Mouse (Mus musculus) left cerebral cortex, postnatal 14 days (tissue): ENCODE measurements around the gene Bscl2. TPM values are rescaled to one million over a fixed set of nuclear protein-coding genes. Genes with fewer than 3 reads are reported as not detected.
"Not testable (repeated sequence)": the region's sequence is repeated elsewhere in the genome, so short reads cannot be mapped to it uniquely, and the experiment has no call there.

Experiments used
- DNase-seq, 2 experiments: peaks; one replicate each; pipeline ENCODE4 v3.0.0; 2021 to 2022; ENCODE audit warnings: low spot score in 2 of 2, mixed read lengths in 1 of 2
- intact Hi-C: fragments of 180-260 bp; cut with DNase I; formaldehyde crosslinking; loops from one replicate; pipeline ENCODE4 v1.15.1; 2025
- microRNA-seq, 2 experiments: library from miRNA; unstranded; fragments of <30 nt; microRNA quantifications; one replicate each; pipeline ENCODE4 v1.2.0; 2022
- total RNA-seq, 2 experiments: library from RNA; stranded (reverse); gene quantifications; 2 replicates each; pipeline ENCODE4 v1.2.3; 2021

Gene Bscl2
- total RNA-seq, 2 experiments from 2014 or later: 111 to 117 TPM

GRCm38 (mm10) chr19:8895397-8895960 is 58.2 kb downstream of the Bscl2 start:
- no peak for DNase-seq
- intact Hi-C loops: no loop called here

GRCm38 (mm10) chr19:8896231-8896630 is 59.0 kb downstream of the Bscl2 start:
- intact Hi-C loops, DNase-seq: not testable (repeated sequence)

- intact Hi-C loops: not testable (repeated sequence)
- DNase-seq: peak; percentile 19 to 25
Observed at GRCm38 (mm10) chr19:8897211-8897864, 60.1 kb downstream of the Bscl2 start.

GRCm38 (mm10) chr19:8897865-8898495 is 60.7 kb downstream of the Bscl2 start, which contains the start of gene Ganab:
TSS of gene Ganab (plus strand) at chr19:8898071.
- DNase-seq: peak; percentile 96 to 97
- intact Hi-C loops: no loop called here

Small RNA genes lying within 50 kb of the gene (microRNA-seq; reads per million reads assigned to microRNA genes)
- gene Mir5136: 0 reads per million in 2 experiments

Other genes with a start within 250 kb of the Bscl2 start
- gene Slc22a8, start 246.2 kb upstream of the Bscl2 start, total RNA-seq: 10 to 100 TPM; 22.1 to 23.8 TPM
- gene Slc22a6, start 219.4 kb upstream of the Bscl2 start, total RNA-seq: 1 to 10 TPM; 4.8 to 5.7 TPM
- gene Chrm1, start 173.7 kb upstream of the Bscl2 start, total RNA-seq: 100 to 1,000 TPM; 148 to 165 TPM
- 100 to 1,000 TPM; 182 to 189 TPM for gene Slc3a2, start 114.1 kb upstream of the Bscl2 start, total RNA-seq
- gene Wdr74, start 101.6 kb upstream of the Bscl2 start, total RNA-seq: 10 to 100 TPM; 42.3 to 43.9 TPM
- not detected for gene 1700092M07Rik, start 96.7 kb upstream of the Bscl2 start, total RNA-seq
- 10 to 100 TPM; 63.6 to 64.6 TPM for gene Stx5a, start 96.1 kb upstream of the Bscl2 start, total RNA-seq
- gene Nxf1, start 80.4 kb upstream of the Bscl2 start, total RNA-seq: 10 to 100 TPM; 61.9 to 73.6 TPM
- gene Tmem223, start 66.5 kb upstream of the Bscl2 start, total RNA-seq: 10 to 100 TPM; 80.1 to 91.9 TPM
- 10 to 100 TPM in 1 of 2 experiments, 1 to 10 TPM in 1; 8.9 to 10.9 TPM for gene Tmem179b, start 63.0 kb upstream of the Bscl2 start, total RNA-seq
- 10 to 100 TPM; 11.9 to 13.4 TPM for gene Taf6l, start 51.0 kb upstream of the Bscl2 start, total RNA-seq
- gene Polr2g, start 38.9 kb upstream of the Bscl2 start, total RNA-seq: 100 to 1,000 TPM; 108 to 110 TPM
- 1 to 10 TPM; 4.2 to 5.1 TPM for gene Zbtb3, start 34.9 kb upstream of the Bscl2 start, total RNA-seq
- gene Ttc9c, start 18.1 kb upstream of the Bscl2 start, total RNA-seq: 10 to 100 TPM; 28.2 to 30.5 TPM
- 10 to 100 TPM; 92.3 to 95.8 TPM for gene Hnrnpul2, start 17.5 kb upstream of the Bscl2 start, total RNA-seq
- gene AC129217.1, start 7.7 kb upstream of the Bscl2 start, total RNA-seq: not detected
- gene Gng3, start 1.7 kb downstream of the Bscl2 start, total RNA-seq: 100 to 1,000 TPM; 268 to 295 TPM
- gene Lrrn4cl, start 13.3 kb downstream of the Bscl2 start, total RNA-seq: under 1 TPM; 0.88 to 0.91 TPM
- 10 to 100 TPM; 91.5 to 93.8 TPM for gene Ubxn1, start 34.0 kb downstream of the Bscl2 start, total RNA-seq
- 10 to 100 TPM; 30.6 to 36.9 TPM for gene Uqcc3, start 43.5 kb downstream of the Bscl2 start, total RNA-seq
- 1 to 10 TPM; 4.0 to 4.3 TPM for gene Lbhd1, start 46.3 kb downstream of the Bscl2 start, total RNA-seq
- not detected for gene Gm49403, start 46.5 kb downstream of the Bscl2 start, total RNA-seq
- 10 to 100 TPM; 15.9 to 22.2 TPM for gene 1810009A15Rik, start 51.4 kb downstream of the Bscl2 start, total RNA-seq
- 1 to 10 TPM; 2.4 to 4.3 TPM for gene Gm49416, start 51.5 kb downstream of the Bscl2 start, total RNA-seq
- 10 to 100 TPM; 23.0 to 23.4 TPM for gene Ints5, start 55.5 kb downstream of the Bscl2 start, total RNA-seq
- gene Ganab, start 60.6 kb downstream of the Bscl2 start, total RNA-seq: 100 to 1,000 TPM in 1 of 2 experiments, 10 to 100 TPM in 1; 97.6 to 104 TPM
- gene B3gat3, start 82.9 kb downstream of the Bscl2 start, total RNA-seq: 100 to 1,000 TPM; 134 to 142 TPM
- gene Rom1, start 91.9 kb downstream of the Bscl2 start, total RNA-seq: 1 to 10 TPM; 3.5 to 4.0 TPM
- 1 to 10 TPM; 7.4 to 9.0 TPM for gene Eml3, start 92.1 kb downstream of the Bscl2 start, total RNA-seq
- 10 to 100 TPM; 48.6 to 50.3 TPM for gene Mta2, start 104.4 kb downstream of the Bscl2 start, total RNA-seq
- 10 to 100 TPM; 16.7 to 16.8 TPM for gene Tut1, start 116.4 kb downstream of the Bscl2 start, total RNA-seq
- gene Eef1g, start 129.6 kb downstream of the Bscl2 start, total RNA-seq: 100 to 1,000 TPM; 188 to 198 TPM
- 10 to 100 TPM; 15.7 to 23.9 TPM for gene Ahnak, start 151.8 kb downstream of the Bscl2 start, total RNA-seq